Mouse (Mus musculus) MEL-GATA-1-ER (cell line): ENCODE measurements around the gene Timp3.

Experiments used
- DNase-seq: peaks from one replicate; pipeline ENCODE4 v3.0.0-alpha.2; 2012; ENCODE audit warnings: low read depth; ENCODE audit errors: extremely low read depth

Timp3 gene

DNA sequence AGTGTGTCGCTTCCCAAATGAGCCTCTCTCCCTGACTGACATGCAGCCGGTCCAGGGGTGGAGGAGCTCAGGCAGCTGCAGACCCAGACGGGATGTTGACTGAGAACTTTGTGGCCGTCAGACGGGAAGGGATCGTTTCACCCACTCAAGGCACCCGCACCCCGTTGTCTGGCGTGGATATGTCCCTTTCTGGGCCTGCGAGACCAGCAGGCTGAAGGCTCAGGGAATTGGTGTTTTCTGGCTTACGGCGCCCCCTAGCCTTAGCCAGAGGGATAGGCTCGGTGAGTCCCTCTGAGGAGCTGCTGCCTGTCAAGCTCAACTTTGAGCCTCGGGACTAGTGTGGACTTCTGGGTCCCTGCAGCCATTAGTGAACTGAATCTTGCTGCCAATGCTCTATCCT, 4.1 kb upstream of the Timp3 start:
- DNase-seq = no peak

DNA sequence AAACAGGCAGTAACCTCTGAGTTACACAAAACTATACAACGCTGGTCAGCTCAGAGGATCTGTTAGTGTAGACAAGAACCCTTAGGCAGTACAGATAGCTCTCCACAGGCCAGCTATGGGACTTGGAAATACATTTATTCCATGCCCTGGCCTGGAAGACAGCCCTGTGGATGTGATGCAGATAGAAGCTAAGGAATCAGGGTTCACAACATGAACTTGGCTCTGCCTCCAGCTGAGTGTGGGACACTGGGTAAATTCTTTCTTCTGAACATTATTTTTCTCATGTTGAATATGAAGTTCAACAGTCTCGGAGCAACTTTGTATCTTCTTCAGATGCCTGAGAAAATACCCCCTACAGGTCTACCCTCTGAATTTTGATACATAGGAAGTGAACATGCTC, 2.9 kb upstream of the Timp3 start:
- no peak for DNase-seq

DNA sequence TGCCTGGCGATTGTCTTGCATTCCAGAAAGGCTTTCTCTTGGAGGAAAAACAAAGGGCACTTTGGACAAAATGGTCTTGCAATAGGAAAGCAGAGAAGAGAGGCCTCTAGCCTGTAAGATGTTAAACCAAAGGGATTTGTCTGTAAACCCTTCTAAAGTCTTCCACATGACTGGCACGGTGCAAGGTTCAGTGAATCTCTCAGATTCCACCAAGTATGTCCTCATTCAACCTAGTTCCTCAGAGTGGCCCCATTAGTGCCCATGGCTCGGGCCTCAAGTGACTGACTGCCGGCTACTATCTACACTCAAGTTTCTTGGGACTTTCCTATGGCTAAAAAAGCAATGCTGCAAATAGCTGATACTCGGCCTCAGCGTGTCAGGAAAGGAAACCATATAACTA, 1.8 kb upstream of the Timp3 start:
- DNase-seq = no peak

DNA sequence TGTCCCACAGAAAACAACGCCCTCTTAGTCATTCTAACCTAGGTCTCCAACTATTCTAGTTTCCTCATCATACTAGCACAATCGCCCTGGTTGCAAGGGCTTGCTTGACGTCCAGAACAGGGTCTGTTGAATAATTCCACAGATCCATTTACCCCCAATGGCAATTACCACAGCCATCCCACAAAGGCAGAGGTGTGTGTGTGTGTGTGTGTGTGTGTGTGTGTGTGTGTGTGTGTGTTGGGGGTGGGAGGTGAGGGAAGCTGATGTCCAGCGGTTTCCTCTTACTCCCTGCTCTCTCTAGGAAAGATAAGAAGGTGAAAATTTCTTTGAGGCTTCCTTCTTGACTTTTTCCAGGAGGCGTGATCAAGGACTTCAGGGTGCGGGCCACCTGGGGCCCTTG, 377 bp upstream of the Timp3 start:
- no peak for DNase-seq

DNA sequence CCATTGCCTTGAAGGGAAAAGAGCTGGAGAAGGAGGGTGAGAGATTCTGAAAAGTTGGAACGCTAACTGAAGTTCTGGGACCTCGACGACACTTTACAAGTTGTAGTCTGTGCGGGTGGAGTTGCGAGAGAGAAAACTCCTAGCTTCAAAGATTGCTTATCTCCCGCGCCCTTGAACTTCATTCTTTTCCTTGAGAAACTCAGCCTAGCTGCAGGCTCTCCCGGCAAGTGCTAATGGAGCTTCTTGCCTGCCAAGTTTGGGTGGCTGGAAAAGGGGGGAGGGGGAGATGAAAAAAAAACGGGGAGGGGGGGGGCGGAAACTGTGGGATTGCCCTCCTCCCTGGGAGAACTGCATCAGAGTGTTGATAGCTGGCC, 932 bp downstream of the Timp3 start:
- no peak for DNase-seq

DNA sequence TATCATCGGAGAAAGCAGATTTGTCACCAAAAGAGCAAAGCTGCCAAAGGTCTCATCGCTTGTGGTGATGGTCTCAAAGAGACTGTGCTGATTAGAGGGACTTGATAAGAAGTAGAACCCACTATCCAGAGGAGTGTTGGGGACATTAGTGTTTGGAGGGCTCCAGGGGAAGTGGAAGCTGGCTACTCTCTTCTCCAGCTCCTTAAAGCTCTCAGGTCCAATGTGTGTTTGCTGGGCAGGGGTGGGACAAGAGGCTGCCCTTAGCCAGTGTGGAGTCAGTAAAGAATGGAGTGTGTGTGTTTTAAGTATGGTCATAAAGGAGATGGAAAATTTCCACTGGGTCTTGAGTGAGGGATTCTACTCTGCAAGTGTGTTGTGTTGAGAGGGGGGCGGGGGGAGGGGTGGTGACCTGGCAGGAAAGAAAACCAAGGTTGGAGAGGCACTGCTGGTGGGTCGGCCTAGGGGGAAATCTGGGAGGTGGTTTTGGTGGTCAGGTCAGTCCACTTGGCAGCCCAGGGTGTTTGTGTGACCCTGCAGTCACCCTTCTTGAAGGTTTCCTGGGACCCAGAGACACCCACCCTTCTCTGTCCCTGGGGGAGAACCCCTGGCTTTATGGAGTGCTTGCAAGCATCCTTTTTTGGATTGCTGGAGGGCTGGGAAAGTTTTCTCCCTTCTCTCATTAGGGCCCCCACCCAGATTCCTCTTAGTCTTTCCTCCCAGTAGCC, 1.6 kb downstream of the Timp3 start:
- DNase-seq = no peak

DNA sequence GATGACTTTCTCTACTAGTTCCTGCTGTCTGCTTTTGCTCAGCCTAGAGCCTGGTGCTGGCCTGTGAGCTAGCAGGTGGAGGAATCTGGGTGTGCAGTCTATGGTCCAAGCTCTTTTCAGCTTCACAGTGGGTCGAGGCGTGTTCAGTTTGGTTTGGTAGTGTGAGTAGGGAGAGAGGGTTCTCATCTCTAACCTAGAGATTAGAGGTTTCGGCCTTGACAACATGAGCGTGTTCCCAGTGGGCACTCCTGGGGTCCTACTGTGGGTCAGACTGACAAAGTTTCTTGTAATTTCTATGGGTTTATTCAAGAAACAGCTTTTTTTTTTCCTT, 2.1 kb downstream of the Timp3 start:
- no peak for DNase-seq

DNA sequence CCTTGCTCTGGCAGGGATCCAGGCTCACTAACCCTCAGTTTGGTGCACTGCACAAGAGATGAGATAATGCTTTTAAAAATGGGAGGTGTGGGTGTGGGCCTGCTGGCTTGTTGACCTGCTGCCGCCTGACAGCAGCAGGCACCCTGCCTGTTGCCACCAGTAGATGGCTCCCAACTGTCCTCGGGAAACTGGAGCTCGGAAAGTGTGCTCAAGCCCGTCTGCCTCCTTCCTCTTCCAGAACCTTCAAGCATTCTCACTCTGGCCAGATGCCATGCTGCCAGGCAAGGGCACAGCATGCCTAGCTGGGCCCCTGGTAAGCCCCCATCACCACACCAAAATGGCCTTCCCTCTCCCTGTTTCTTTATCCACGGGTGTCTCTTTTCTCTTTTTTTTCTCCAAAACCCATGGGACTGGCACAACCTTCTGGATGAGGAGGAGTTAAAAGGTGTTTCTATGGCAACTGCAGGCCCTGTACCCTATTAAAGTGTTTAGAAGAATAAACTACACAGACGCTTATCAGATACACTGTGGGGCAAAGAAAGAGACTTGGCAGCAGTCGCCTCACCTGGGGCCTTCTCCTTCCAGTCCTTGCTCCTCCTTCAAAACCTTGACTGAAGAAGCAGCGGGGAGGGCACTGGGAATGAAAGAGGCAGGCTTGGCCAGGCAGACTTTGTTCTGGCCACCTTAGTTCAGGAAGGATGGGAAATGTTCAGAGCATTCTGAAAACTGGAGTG, 2.8 kb downstream of the Timp3 start:
- no peak for DNase-seq

DNA sequence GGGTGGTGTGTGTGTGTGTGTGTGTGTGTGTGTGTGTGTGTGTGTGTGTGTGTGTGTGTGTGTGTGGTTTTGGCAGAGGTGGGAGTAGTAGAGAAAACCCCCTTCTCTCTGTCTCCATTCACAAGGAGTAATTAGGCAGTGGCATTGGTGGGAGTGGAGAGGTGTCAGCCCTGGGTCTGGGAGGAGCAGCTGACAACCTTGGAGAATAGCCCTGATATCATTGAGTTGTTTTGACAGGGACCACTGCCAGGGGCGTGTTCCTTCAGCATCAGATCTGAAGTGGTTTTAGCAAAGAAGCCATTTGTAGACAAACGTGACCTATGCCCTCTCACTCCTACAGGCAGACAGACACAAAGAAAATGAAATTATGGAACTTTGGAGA, 3.3 kb downstream of the Timp3 start:
- DNase-seq = no peak

DNA sequence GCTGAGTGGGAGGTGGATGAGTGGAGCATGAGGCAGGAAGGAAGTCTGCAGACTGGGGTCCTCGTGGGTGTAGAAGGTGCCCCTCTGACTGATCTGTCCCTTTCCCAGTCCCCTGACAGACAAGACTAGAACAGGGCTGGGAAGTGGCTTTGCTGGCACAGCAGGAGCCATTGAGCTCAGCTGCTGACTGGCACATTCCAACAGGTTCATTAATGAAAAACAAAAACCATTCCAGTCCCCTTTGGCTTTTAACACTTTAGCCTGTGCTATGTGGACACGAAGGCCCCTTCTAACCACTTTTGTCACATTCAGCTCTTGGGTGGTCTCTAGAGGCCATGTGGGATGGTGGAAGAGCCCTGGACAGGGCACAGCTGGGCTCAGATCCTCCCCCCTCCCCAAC, 4.4 kb downstream of the Timp3 start:
- DNase-seq = no peak

DNA sequence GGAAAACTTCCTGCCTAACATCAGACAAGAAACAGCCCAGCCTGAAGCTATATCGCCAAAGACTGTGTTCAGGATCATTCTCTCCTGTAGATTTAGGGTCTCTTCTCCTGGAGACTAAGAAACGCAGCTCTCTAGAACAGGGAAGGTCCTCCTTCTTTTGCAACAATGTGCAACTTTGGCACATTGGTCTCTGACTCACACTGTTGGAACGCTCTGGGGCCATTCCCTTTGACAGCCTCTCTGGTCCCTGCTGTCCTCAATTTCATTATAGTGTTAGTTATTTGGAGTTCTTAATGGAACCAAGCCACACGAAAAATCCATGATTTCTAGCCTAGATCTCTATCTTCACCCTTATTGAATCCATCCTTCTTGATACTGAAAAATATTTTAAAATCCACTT, 7.1 kb downstream of the Timp3 start:
- no peak for DNase-seq

DNA sequence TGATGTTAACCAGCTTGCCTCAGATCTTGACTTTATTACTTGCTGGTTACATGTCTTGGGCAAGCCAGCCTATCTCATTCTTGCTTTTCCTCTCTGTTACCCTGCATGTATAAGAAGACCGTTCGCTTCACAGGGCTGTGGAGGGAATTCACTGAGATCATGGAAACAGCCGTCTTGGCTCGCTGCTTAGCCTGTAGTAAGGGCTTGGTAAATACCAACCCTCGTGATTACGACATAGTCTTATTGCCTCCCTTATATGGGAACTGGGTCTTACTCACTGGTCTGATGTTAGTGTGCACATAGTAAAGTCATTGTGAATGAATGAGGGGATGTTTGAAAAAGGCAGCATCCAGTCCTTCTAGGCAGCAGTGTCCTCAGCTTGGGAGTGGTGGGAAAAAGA, 10.4 kb downstream of the Timp3 start:
- no peak for DNase-seq

DNA sequence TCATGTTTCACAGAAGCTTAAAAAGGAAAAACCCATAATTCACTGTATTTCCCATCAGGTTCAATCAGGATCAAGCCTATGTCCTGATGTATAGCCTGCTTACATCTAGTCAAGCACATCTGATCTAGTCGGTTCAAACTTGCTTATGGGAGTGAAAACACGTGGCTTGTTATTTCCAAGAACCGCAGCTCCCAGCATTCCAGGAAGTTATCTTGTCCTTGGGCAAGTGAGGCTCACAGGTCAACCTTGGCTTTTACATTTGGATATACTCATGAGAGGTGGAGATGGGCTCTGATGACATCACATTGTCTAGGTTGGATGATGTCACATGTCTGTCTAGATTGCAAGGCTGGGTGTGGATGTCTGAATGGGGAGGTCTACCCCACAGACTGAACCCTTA, 12.8 kb downstream of the Timp3 start:
- no peak for DNase-seq

DNA sequence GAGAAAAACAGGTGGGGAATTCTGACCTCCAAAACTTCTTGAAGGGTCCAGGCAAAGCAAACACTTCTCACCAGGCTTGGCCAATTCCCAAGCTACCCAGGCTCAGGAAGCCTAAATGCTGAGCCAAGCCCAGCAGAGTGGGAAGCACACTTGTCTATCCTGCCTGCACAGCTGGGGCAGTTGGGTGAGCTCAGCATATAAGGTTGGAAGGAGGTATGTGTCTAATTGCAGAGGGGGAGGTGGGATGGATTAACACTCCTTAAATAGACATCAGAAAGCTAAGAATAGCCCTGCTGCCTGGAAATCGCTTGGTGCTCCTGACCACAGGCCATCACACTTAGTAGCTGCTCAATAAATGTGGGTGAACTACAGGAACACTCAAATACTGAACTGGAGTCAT, 13.3 kb downstream of the Timp3 start:
- no peak for DNase-seq

DNA sequence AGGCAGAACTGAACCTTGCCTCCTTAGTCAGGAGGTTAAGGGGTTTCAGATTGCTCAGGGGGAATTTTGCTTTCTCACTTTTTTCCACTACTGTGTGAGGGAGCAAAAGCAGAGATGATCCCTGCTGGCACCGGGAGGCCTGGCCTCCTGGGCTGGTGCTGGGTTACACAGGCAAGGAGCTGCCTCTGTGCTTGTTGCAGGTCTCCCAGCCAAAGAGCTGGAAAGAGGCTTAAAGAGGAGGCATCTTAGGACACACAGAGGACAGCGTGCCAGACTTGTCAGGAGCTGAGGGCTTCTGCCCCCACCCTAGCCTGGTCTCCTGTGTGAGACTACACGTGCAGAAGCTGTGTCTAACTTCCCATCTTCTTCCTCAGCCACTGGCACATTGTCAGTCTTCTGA, 15.3 kb downstream of the Timp3 start:
- no peak for DNase-seq

DNA sequence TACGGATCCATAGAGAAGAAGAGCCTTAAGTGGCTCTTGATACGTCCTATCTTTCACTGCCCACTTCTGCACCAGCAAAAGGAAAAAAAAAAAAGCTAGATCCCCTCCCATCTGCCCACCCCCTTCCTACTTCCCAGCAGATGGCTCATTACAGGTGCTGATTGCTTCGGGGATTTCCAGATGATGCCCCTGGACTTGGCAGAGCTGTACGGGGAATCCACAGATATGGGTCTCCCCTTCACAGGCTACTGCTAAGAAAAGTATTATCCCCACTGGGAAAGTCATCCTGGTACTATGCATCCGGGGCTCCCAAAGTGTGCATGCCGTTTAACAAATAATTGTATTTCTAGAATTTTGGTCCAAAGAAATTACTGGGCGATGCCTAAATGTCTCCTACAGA, 17.5 kb downstream of the Timp3 start:
- no peak for DNase-seq

DNA sequence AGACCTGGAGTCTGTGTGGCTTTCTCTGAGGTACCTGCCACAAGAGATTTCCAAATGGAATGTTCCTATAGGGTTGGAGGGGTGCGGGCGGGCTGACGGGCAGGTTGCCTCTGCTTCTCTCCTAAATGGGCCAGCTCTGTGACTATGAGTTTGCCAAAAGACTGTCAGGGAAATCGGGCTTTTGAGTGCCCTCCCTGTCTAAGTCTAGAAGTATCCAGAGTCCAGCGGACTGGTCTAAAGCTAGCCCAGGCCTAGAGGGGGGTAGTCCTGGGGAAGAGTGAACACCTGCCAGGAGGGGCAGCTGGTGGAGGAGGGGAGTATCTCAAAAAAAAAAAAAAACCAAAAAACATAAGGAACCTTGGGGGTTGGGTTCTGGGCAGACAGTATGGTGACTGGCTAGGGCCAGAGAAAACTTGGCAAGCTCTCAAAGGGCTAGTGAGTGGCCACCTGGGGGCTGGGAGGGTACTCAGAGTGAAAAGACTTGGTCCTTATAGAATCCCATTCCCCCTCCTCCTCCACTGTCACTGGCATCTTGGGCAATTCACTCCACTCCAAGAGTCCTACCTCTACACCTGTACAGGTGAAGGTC, 18.5 kb downstream of the Timp3 start:
- DNase-seq = no peak

DNA sequence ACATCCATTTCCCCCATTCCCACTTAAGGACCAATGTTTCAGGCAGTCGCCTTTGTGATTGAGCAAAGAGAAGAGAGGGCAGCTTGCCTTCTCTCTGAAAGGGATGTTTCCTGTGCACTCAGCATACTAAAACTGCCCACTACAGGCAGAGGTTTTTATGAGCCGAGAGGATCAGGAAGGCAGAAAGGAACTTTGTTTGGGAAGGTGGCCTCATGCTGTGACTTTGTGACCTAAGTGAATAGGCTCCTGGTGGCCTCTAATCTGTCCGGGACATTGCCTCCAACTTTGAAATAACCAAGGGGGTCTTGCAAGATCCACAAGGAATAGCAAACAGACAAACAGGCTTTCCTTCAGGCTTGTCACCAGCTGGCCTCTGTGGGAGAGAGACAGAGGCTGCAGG, 19.4 kb downstream of the Timp3 start:
- DNase-seq = no peak

DNA sequence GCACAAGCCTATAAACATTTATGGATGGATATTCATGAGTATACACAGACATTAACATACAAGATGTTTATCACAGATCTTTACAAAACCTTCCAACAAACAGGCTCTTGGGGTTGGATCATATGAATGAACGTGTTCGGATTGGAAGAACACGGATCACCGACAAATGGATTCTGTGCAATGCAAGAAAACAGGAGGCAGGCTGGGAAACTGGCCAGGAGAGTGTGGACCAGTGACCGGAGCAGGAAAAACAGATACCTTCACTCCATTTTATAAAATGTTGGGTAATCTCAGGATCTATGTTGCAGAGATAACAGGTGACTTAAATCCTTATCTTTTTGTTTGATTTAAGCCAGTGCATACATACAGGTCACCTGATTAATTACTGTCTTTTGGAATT, 20.0 kb downstream of the Timp3 start:
- DNase-seq = no peak

DNA sequence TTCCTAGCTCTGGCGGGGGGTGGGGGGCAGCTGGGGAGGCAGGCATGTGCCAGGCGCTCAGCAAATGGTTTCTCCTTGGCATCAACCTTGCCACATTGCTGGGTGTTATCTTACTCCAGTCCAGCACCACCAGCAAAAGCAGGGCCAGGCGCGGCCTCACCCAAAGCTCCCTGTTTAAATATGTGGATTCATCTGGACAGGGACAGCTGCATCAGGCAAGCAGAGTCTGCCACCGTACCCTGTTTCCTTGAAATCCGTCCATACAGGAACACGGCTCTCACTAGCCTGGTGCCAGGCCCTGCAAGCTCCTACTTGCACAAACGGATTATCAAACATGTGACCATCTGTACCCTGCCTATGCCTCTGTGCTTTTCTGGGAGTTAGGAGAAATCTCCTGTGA, 21.0 kb downstream of the Timp3 start:
- DNase-seq = no peak

DNA sequence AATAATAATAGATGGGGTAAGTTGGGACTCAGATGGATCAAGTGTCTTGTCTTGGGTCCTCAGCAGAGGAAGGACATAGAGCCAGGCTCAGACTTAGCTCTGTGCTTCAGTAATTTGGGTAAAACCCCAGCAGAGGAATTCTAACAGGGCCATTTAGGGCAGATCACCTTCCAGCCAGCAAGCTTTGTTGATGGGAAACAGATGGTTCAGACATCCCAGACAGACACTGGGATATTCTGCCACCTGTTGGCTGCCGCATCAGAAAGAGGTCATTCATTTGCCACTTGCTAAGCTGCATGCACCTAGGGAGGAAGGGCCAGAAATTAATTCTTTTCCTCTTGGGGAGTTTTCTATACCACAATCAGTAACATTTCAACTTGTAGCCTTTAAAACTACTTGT, 21.8 kb downstream of the Timp3 start:
- no peak for DNase-seq

DNA sequence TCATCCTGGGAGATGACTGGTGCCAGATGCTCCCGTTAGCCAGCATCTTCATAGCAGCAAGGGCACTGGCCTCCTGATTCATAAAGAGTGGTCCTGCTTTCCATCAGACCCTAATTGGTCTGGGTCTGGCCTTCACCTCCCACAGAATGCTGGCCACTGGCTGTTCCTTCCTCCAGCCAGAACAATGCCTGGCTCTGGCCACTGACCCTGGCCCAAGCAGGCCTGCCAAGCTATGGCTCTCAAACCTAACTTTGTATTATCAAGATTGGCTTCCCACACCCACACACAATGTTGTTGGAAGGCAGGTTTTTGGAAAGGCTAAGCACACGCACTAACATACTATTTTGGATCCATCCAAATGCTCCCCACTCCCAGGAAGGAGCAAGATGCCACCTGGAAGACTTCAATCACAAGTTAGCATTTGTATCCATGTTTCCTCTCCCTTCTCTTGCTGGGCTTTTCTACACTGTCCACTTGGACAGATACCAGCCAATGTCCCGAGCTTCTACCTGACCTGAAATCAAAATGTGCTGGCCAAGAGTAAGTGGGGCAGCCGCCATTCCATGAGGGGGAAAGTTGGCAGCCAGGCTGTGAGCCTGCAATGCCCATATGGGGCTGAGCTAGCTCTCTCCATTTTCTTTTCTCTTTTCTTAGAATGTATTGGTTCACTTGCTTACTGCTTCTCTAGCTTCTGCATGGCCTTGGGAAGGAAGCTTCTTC, 23.3 kb downstream of the Timp3 start:
- no peak for DNase-seq

DNA sequence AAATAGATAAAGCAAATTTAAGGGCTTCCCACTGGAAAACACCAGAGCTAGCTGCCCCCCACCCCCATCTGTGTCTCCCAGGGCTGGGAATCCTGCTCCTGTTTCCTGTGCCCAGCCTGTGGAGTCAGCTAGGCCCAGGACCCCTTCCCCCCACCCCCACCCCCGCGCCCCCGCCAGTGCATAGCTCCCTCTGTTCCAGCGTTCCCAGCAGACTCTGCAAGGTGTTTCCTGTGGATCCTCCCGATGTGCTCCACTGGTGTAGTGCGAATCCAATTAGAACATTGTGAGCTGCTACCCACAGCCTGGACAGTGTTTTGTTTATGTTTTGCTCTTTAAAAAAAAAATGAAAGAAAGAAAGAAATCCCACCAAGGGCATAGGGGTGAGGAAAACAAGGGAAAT, 25.1 kb downstream of the Timp3 start:
- no peak for DNase-seq
